Mouse (Mus musculus) heart, embryonic 15.5 days (tissue): Measurements from ENCODE around the gene Gabrr1. TPM values are rescaled to one million over a fixed set of nuclear protein-coding genes. Genes with fewer than 3 reads are reported as not detected.

Experiments
- polyA plus RNA-seq: library from polyadenylated mRNA; unstranded; fragments of >200 nt; fragmentation: Nextera tagmentation; extraction: Ambion mirVana; gene quantifications from 2 replicates; pipeline ENCODE4 v1.2.1, GENCODE M21; 2015

The Gabrr1 gene
- polyA plus RNA-seq, 1 experiment from 2014 or later: 0.05 TPM

Other genes starting within 250 kb of the Gabrr1 start
- 4.1 and 6.3 TPM in 2 replicates for gene Ankrd6, start 181.7 kb upstream of the Gabrr1 start, polyA plus RNA-seq
- 42.1 and 52.3 TPM in 2 replicates for gene Rragd, start 149.5 kb upstream of the Gabrr1 start, polyA plus RNA-seq
- 32.5 and 34.6 TPM in 2 replicates for gene Ube2j1, start 101.1 kb upstream of the Gabrr1 start, polyA plus RNA-seq
- 0.11 and 0.28 TPM in 2 replicates for gene Gabrr2, start 69.5 kb upstream of the Gabrr1 start, polyA plus RNA-seq
- 2.1 and 2.3 TPM in 2 replicates for gene Pm20d2, start 57.2 kb downstream of the Gabrr1 start, polyA plus RNA-seq
- 2.1 and 2.3 TPM in 2 replicates for gene Srsf12, start 76.5 kb downstream of the Gabrr1 start, polyA plus RNA-seq
- 82.4 and 84.1 TPM in 2 replicates for gene Pnrc1, start 157.6 kb downstream of the Gabrr1 start, polyA plus RNA-seq
- gene Rngtt, start 177.8 kb downstream of the Gabrr1 start, polyA plus RNA-seq: 14.4 and 16.6 TPM in 2 replicates